Mouse (Mus musculus): ENCODE results near the gene Slc39a9.

- no peak for TF ChIP-seq TAL1 (IDR thresholded peaks at IDR 0.05; ENCODE audit: low read length)
- TF ChIP-seq GATA1 (IDR thresholded peaks at IDR 0.05; ENCODE audit: low read length): no peak
Measured at GRCm38 (mm10) chr12:80719141-80719540, 75.5 kb downstream of the Slc39a9 start.

All from erythroblast, embryonic 14.5 days (primary cell).